Mouse (Mus musculus) lung, embryonic 14.5 days (tissue): ENCODE data around the gene Prr22. TPM values are rescaled to one million over a fixed set of nuclear protein-coding genes. Genes with fewer than 3 reads are reported as not detected.

Source experiments
- ATAC-seq: fragments of 200-750 bp; cut with Nextera tagmentation; 2 replicates; pipeline ENCODE4 v1.8.0; 2017; ENCODE audit warnings: mild to moderate bottlenecking, moderate TSS enrichment, moderate library complexity; ENCODE audit not compliant: insufficient read depth
- DNase-seq: peaks from one replicate; pipeline ENCODE4 v3.0.0-alpha.2; 2015
- H3K27ac ChIP-seq: fragments of 300-500 bp; sonication (generic); 2 replicates; pipeline ENCODE4 v1.5.1; 2014; ENCODE audit warnings: low read depth, mild to moderate bottlenecking, moderate library complexity
- H3K27me3 ChIP-seq: fragments of 300-500 bp; sonication (generic); 2 replicates; pipeline ENCODE4 v1.6.1; 2014; ENCODE audit warnings: low read length, control low read depth; ENCODE audit not compliant: insufficient read depth
- H3K36me3 ChIP-seq: fragments of 300-500 bp; sonication (generic); 2 replicates; pipeline ENCODE4 v1.6.1; 2014; ENCODE audit warnings: control low read depth; ENCODE audit not compliant: insufficient read depth
- H3K4me1 ChIP-seq: fragments of 300-500 bp; sonication (generic); 2 replicates; pipeline ENCODE4 v1.6.1; 2014; ENCODE audit warnings: antibody characterized with exemption, control low read depth; ENCODE audit not compliant: insufficient read depth
- H3K4me2 ChIP-seq: fragments of 300-500 bp; sonication (generic); 2 replicates; pipeline ENCODE4 v1.6.1; 2014; ENCODE audit warnings: mild to moderate bottlenecking
- H3K4me3 ChIP-seq: fragments of 300-500 bp; sonication (generic); 2 replicates; pipeline ENCODE4 v1.5.1; 2014; ENCODE audit warnings: low read depth, low read length
- H3K9ac ChIP-seq: fragments of 300-500 bp; sonication (generic); 2 replicates; pipeline ENCODE4 v1.6.1; 2014
- H3K9me3 ChIP-seq: fragments of 300-500 bp; sonication (generic); 2 replicates; pipeline ENCODE4 v1.6.1; 2016; ENCODE audit warnings: low read depth, low read length, control low read depth
- CTCF ChIP-seq: IDR thresholded peaks from 2 replicates; pipeline ENCODE4 v1.5.1; 2016; ENCODE audit warnings: antibody characterized with exemption, low read depth
- WGBS: fragments of 180-500 bp; shearing (Covaris S2); extraction: QIAGEN DNeasy Blood & Tissue Kit; methylation state at CpG from one replicate; pipeline ENCODE4 v1.1.7; 2014; 5-methylcytosine and 5-hydroxymethylcytosine counted together
- polyA plus RNA-seq: library from polyadenylated mRNA; unstranded; fragments of >200 nt; fragmentation: Nextera tagmentation; extraction: Ambion mirVana; gene quantifications from 2 replicates; pipeline ENCODE4 v1.2.1, GENCODE M21; 2014

Gene Prr22
- polyA plus RNA-seq, 1 experiment from 2014 or later = 1.4 TPM

DNA sequence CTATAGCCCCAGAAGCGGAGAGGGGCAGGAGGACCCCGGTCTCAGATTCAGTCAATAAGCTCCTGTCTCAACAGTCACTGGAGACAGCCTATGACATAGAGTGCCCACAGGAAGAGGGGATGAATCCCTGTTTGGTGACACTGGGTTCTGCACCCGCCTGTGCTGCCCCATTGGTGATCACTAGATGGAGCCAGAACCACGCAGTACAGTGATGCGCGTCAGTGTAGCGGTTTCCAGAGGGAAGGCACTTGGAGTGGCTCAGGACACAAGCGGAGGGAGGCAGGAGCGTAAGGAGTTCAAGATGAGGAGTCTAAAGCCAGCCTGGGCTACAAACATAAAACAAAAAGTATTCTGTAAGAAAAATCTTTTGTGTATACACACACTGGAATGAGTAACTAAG lies 38.5 kb downstream of the Prr22 start:
- peak; percentile 99 for TF ChIP-seq CTCF
- H3K4me2 ChIP-seq = no peak overlapping the region
- no peak overlapping the region for H3K4me3 ChIP-seq
- no peak overlapping the region for H3K9ac ChIP-seq
- H3K36me3 ChIP-seq = no peaks in the 10 kb centered on the region
- H3K27ac ChIP-seq = no peak overlapping the region
- WGBS = 8% methylated on average over 9 of the region's 9 CpGs
- DNase-seq (peak; percentile 92), ATAC-seq (peak; percentile 80)
- H3K27me3 ChIP-seq = no peaks in the 10 kb centered on the region
- H3K4me1 ChIP-seq = peaks cover 15% of the 10 kb centered on the region
- no peaks in the 10 kb centered on the region for H3K9me3 ChIP-seq

DNA sequence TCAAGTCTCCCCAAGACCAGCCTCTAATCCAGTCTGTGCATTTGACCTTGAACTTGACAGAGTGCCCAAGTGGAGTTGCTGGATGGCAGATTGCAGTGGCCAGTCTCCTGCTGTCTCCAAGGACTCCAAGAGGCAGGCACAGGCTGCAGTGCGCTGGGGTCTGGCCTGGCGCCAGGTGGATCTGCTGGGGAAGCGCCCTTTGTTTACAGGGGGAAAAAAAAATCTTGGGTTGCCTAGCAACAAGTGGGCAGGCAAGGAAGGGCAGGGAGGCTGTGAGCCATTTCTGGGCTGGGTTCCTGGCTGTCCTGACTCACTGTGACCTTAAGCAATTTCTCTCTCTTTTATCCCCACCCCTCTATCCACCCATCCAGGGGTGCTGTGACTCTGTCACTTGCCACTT lies 40.2 kb downstream of the Prr22 start:
- Histone ChIP-seq H3K9ac (no peak overlapping the region), H3K4me1 (peaks cover 15% of the 10 kb centered on the region), H3K9me3 (no peaks in the 10 kb centered on the region), H3K27ac (no peak overlapping the region; the same call in 1 of the 2 replicates), H3K4me2 (0 out of 2 replicates have a peak overlapping the region, but pooled peaks have one; percentile 10), H3K36me3 (no peaks in the 10 kb centered on the region), H3K4me3 (no peak overlapping the region), H3K27me3 (no peaks in the 10 kb centered on the region)
- ATAC-seq = peak; percentile 72
- 4% methylated on average over 3 of the region's 3 CpGs for WGBS
- TF ChIP-seq CTCF = no peak
- DNase-seq = peak; percentile 96

GRCm38 (mm10) chr17:56814316-56815056 lies 44.4 kb downstream of the Prr22 start:
- WGBS = 13% methylated on average over 24 of the region's 24 CpGs
- H3K4me2 ChIP-seq = no peak overlapping the region
- no peaks in the 10 kb centered on the region for H3K9me3 ChIP-seq
- H3K4me1 ChIP-seq = peaks cover 15% of the 10 kb centered on the region
- H3K4me3 ChIP-seq = no peak overlapping the region
- ATAC-seq (peak; percentile 42; the same call in 1 of the 2 replicates), DNase-seq (peak; percentile 86)
- H3K36me3 ChIP-seq = no peaks in the 10 kb centered on the region
- no peak overlapping the region for H3K9ac ChIP-seq
- no peaks in the 10 kb centered on the region for H3K27me3 ChIP-seq
- no peak overlapping the region for H3K27ac ChIP-seq
- no peak for TF ChIP-seq CTCF

DNA sequence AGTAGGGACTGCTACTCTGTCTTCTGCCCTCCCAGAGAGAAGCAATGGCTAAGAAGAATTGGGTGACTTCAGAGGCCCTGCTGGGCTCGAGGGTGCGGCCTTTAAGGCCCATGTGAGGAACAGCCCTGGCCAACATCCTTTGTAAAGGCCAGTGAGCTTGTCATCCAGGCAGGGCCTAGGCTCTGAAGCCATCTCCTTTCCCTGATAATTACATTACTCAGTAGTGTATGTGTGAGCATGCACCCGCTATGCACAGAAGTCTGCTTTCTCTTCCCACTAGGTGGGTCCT lies 45.0 kb downstream of the Prr22 start:
- TF ChIP-seq CTCF = no peak
- no peaks in the 10 kb centered on the region for H3K27me3 ChIP-seq
- no peak overlapping the region for H3K4me2 ChIP-seq
- peaks cover 10% of the 10 kb centered on the region for H3K4me1 ChIP-seq
- no peak overlapping the region for H3K4me3 ChIP-seq
- H3K9me3 ChIP-seq = no peaks in the 10 kb centered on the region
- H3K27ac ChIP-seq = no peak overlapping the region
- DNase-seq = no peak
- H3K9ac ChIP-seq = no peak overlapping the region
- no peaks in the 10 kb centered on the region for H3K36me3 ChIP-seq
- WGBS = 79% methylated on average over 3 of the region's 3 CpGs
- no peak for ATAC-seq

GRCm38 (mm10) chr17:56818067-56818636 lies 48.1 kb downstream of the Prr22 start:
- Histone ChIP-seq H3K36me3 (no peaks in the 10 kb centered on the region), H3K9me3 (no peaks in the 10 kb centered on the region), H3K4me2 (no peak overlapping the region), H3K27ac (no peak overlapping the region), H3K27me3 (no peaks in the 10 kb centered on the region), H3K4me1 (no peaks in the 10 kb centered on the region), H3K4me3 (no peak overlapping the region), H3K9ac (no peak overlapping the region)
- no peak for ATAC-seq
- 36% methylated on average over 11 of the region's 11 CpGs for WGBS
- DNase-seq = no peak
- TF ChIP-seq CTCF = no peak

DNA sequence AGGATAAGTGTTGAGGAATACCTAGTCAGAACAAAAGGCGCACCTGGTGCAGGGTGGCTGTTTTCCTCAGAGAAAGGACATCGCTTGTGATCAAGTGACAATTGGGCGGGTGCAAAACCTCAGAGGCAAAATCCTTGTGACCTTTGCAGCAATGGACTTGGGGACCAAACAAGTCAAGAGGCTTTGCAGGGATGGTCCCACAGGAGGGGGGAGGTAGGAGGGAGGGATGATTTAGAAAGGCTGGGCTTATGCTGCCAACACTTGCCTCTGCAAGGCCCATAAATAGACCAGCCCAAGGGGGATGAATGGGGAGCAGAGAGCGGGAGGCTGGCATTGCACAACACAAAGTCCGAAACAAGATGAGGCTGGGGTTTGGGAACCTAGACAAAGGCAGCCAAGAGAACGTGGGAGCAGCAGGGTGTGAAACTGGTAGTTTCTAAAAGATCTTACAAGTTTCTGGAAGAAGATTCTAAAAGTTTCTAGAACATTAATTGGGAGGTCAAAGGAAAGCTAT lies 49.0 kb downstream of the Prr22 start:
- Histone ChIP-seq H3K27me3 (no peaks in the 10 kb centered on the region), H3K4me1 (no peaks in the 10 kb centered on the region), H3K9me3 (no peaks in the 10 kb centered on the region), H3K27ac (no peak overlapping the region), H3K9ac (no peak overlapping the region), H3K4me2 (no peak overlapping the region), H3K4me3 (no peak overlapping the region), H3K36me3 (no peaks in the 10 kb centered on the region)
- ATAC-seq (no peak), DNase-seq (no peak)
- no peak for TF ChIP-seq CTCF
- 68% methylated on average over 6 of the region's 6 CpGs for WGBS

GRCm38 (mm10) chr17:56819694-56820111 lies 49.7 kb downstream of the Prr22 start:
- WGBS = 61% methylated on average over 8 of the region's 8 CpGs
- Histone ChIP-seq H3K4me3 (no peak overlapping the region), H3K4me2 (no peak overlapping the region), H3K27me3 (no peaks in the 10 kb centered on the region), H3K27ac (0 out of 2 replicates have a peak overlapping the region, but pooled peaks have one; percentile 2), H3K9me3 (no peaks in the 10 kb centered on the region), H3K4me1 (no peaks in the 10 kb centered on the region), H3K36me3 (no peaks in the 10 kb centered on the region), H3K9ac (no peak overlapping the region)
- ATAC-seq = peak; percentile 76
- peak; percentile 40 for DNase-seq
- no peak for TF ChIP-seq CTCF

Other genes with a start within 250 kb of the Prr22 start
- gene Gm20219, start 215.9 kb upstream of the Prr22 start, polyA plus RNA-seq = 1.4 and 1.6 TPM in 2 replicates
- gene Safb2, start 185.7 kb upstream of the Prr22 start, polyA plus RNA-seq = 63.1 and 69.4 TPM in 2 replicates
- gene Safb, start 185.4 kb upstream of the Prr22 start, polyA plus RNA-seq = 83.1 and 87.9 TPM in 2 replicates
- gene 2410015M20Rik, start 160.5 kb upstream of the Prr22 start, polyA plus RNA-seq = 198 and 201 TPM in 2 replicates
- gene Rpl36, start 156.8 kb upstream of the Prr22 start, polyA plus RNA-seq = 2,014 and 2,172 TPM in 2 replicates
- 55.1 and 63.1 TPM in 2 replicates for gene Lonp1, start 143.4 kb upstream of the Prr22 start, polyA plus RNA-seq
- 0.57 and 0.76 TPM in 2 replicates for gene Catsperd, start 142.1 kb upstream of the Prr22 start, polyA plus RNA-seq
- gene Ranbp3, start 97.0 kb upstream of the Prr22 start, polyA plus RNA-seq = 93.8 and 105 TPM in 2 replicates
- 449 and 463 TPM in 2 replicates for gene Ndufa11, start 52.5 kb upstream of the Prr22 start, polyA plus RNA-seq
- gene Vmac, start 52.2 kb upstream of the Prr22 start, polyA plus RNA-seq = 18.5 and 19.6 TPM in 2 replicates
- gene Nrtn, start 12.7 kb upstream of the Prr22 start, polyA plus RNA-seq = 9.5 and 12.1 TPM in 2 replicates
- 40.5 and 42.3 TPM in 2 replicates for gene Dus3l, start 5.5 kb upstream of the Prr22 start, polyA plus RNA-seq
- gene Rfx2, start 60.8 kb downstream of the Prr22 start, polyA plus RNA-seq = 4.3 and 4.8 TPM in 2 replicates
- gene Acsbg2, start 104.2 kb downstream of the Prr22 start, polyA plus RNA-seq = not detected in 2 replicates
- gene 1700061G19Rik, start 105.2 kb downstream of the Prr22 start, polyA plus RNA-seq = 0.34 and 0.45 TPM in 2 replicates
- 31.4 and 39.3 TPM in 2 replicates for gene Mllt1, start 165.2 kb downstream of the Prr22 start, polyA plus RNA-seq
- not detected in 2 replicates for gene Acer1, start 211.9 kb downstream of the Prr22 start, polyA plus RNA-seq
- 146 and 158 TPM in 2 replicates for gene Clpp, start 220.1 kb downstream of the Prr22 start, polyA plus RNA-seq
- 39.0 and 39.8 TPM in 2 replicates for gene Alkbh7, start 227.1 kb downstream of the Prr22 start, polyA plus RNA-seq
- 0.46 and 1.0 TPM in 2 replicates for gene Pspn, start 229.8 kb downstream of the Prr22 start, polyA plus RNA-seq
- 53.2 and 60.2 TPM in 2 replicates for gene Gtf2f1, start 241.0 kb downstream of the Prr22 start, polyA plus RNA-seq
- gene Gm17949, start 241.2 kb downstream of the Prr22 start, polyA plus RNA-seq = 0.16 TPM in 1 of 2 replicates, not detected in the other